21 mouse cellular contexts compared by ENCODE assay signal in genomic region chr9:36863694-36864093, GRCm38 (mm10). TPM values are rescaled to one million over a fixed set of nuclear protein-coding genes. Genes with fewer than 3 reads are reported as not detected.
"Had no signal": no experiment of that assay in that cellular context is flagged by ENCODE, and none has a peak within 500 bp of the region (broad histone marks: within the 10 kb centered on the region; RNA-seq: fewer than 3 reads in every experiment).

No protein-coding gene starts in this region.

- H3K27ac ChIP-seq: kidney, embryonic 15.5 days; limb, embryonic 12.5 days; limb, embryonic 15.5 days; liver, embryonic 12.5 days; liver, embryonic 15.5 days; neural tube, embryonic 12.5 days; stomach, embryonic 15.5 days had no signal

- H3K4me1 ChIP-seq: limb, embryonic 15.5 days; liver, embryonic 12.5 days; liver, embryonic 15.5 days; stomach, embryonic 15.5 days had no signal

- H3K4me2 ChIP-seq: kidney, embryonic 15.5 days; limb, embryonic 12.5 days; limb, embryonic 15.5 days; liver, embryonic 12.5 days; liver, embryonic 15.5 days; midbrain, embryonic 11.5 days; neural tube, embryonic 12.5 days; stomach, embryonic 15.5 days had no signal

- DNase-seq: kidney, adult 2 months; kidney, postnatal 10 days; kidney, postnatal 36 days; left cerebral cortex, postnatal 4 days; lung, adult 2 months; lung, postnatal 36 days; midbrain, embryonic 14.5 days; retina, postnatal 1 day; right cerebral cortex, postnatal 25 days; spleen, adult 18-20 months; thymus, postnatal 25 days had no signal

- H3K4me3 ChIP-seq: kidney, embryonic 15.5 days; limb, embryonic 12.5 days; limb, embryonic 15.5 days; liver, embryonic 12.5 days; liver, embryonic 15.5 days; megakaryocyte, embryonic 14.5 days; neural tube, embryonic 12.5 days; stomach, embryonic 15.5 days had no signal

- ATAC-seq: inflammation-experienced regulatory T-cells, adult 6 months; liver, embryonic 12.5 days had no signal

- H3K36me3 ChIP-seq: kidney, embryonic 15.5 days; limb, embryonic 12.5 days; limb, embryonic 15.5 days; liver, embryonic 12.5 days; liver, embryonic 15.5 days; stomach, embryonic 15.5 days had no signal

- H3K9me3 ChIP-seq: kidney, embryonic 15.5 days; limb, embryonic 12.5 days; limb, embryonic 15.5 days; liver, embryonic 12.5 days; liver, embryonic 15.5 days; megakaryocyte, embryonic 14.5 days; neural tube, embryonic 12.5 days; stomach, embryonic 15.5 days had no signal

- H3K27me3 ChIP-seq: kidney, embryonic 15.5 days; limb, embryonic 15.5 days; liver, embryonic 12.5 days; liver, embryonic 15.5 days; stomach, embryonic 15.5 days had no signal

- H3K9ac ChIP-seq: kidney, embryonic 15.5 days; limb, embryonic 12.5 days; limb, embryonic 15.5 days; liver, embryonic 12.5 days; liver, embryonic 15.5 days; neural tube, embryonic 12.5 days; stomach, embryonic 15.5 days had no signal

RNA-seq across cellular contexts. Expression of gene Fez1, which starts 42.0 kb away (rescaled TPM):
- polyA plus RNA-seq: inflammation-experienced regulatory T-cells, adult 6 months had no signal
